ENCODE assay signal across 24 mouse cellular contexts in the genomic region with DNA sequence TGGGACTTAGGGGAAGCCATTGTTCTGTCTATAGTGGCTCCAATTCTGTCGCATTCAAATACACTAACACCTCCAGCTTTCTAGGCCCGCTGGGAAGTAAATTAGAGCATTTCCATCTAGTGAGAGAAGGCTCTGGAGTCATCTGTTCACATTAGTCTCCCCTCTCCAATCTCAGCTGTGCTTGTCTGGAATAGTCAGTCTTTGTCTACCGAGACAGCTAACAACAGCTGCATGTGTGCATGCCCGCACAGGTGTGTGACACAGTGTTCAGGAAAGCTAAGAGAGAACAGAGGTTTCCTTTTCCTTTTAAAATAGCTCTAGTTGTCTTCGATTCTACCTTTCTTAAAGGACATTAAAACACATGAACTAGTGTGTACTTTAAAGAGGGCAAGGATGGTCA.
A peak's percentile ranks its signal among the peaks of the same experiment; 100 is the strongest.
DNase-seq lines count a peak whose midpoint lies in the region; ATAC-seq and TF ChIP-seq lines count a peak whose summit lies in the region.
"Had no signal": no experiment of that assay in that cellular context is flagged by ENCODE, and none has a peak within 500 bp of the region (broad histone marks: within the 10 kb centered on the region; RNA-seq: fewer than 3 reads in every experiment).

No protein-coding gene starts in this region.

- H3K27ac ChIP-seq in embryonic facial prominence, embryonic 14.5 days (replicated peaks; ENCODE audit: low read depth, low read length), result no peak overlapping the region
- H3K27ac ChIP-seq in embryonic facial prominence, embryonic 10.5 days (replicated peaks), result no peak overlapping the region
- no peak overlapping the region for H3K27ac ChIP-seq in midbrain, postnatal 0 days (ENCODE audit: low read depth, low read length)
- no peak overlapping the region for H3K27ac ChIP-seq in midbrain, embryonic 13.5 days
- H3K27ac ChIP-seq in liver, embryonic 11.5 days (ENCODE audit: low read depth, low read length), result no peak overlapping the region
- H3K27ac ChIP-seq: embryonic facial prominence, embryonic 12.5 days; forebrain, embryonic 12.5 days; gastrocnemius, adult 2 months; hindbrain, embryonic 13.5 days had no signal

- H3K79me2 ChIP-seq in myocyte (ENCODE audit: control insufficient read depth, insufficient read depth), result no peaks in the 10 kb centered on the region

- no peak overlapping the region for H3K9ac ChIP-seq in embryonic facial prominence, embryonic 14.5 days (ENCODE audit: low read depth, low read length)
- no peak overlapping the region for H3K9ac ChIP-seq in midbrain, postnatal 0 days (replicated peaks; ENCODE audit: low read length, poor library complexity, severe bottlenecking)
- no peak overlapping the region for H3K9ac ChIP-seq in midbrain, embryonic 13.5 days (replicated peaks)
- no peak overlapping the region for H3K9ac ChIP-seq in liver, embryonic 11.5 days (ENCODE audit: low read depth, low read length)
- H3K9ac ChIP-seq: embryonic facial prominence, embryonic 12.5 days; forebrain, embryonic 12.5 days; hindbrain, embryonic 13.5 days had no signal

- peaks cover 4% of the 10 kb centered on the region for H3K4me1 ChIP-seq in embryonic facial prominence, embryonic 14.5 days (ENCODE audit: control insufficient read depth, insufficient read depth, low read length)
- H3K4me1 ChIP-seq in embryonic facial prominence, embryonic 10.5 days, result peaks cover 5% of the 10 kb centered on the region
- H3K4me1 ChIP-seq in midbrain, postnatal 0 days (ENCODE audit: insufficient read depth, low read length), result no peaks in the 10 kb centered on the region
- no peaks in the 10 kb centered on the region for H3K4me1 ChIP-seq in midbrain, embryonic 13.5 days (replicated peaks)
- H3K4me1 ChIP-seq in liver, embryonic 11.5 days (replicated peaks; ENCODE audit: control insufficient read depth, insufficient read depth, low read length), result no peaks in the 10 kb centered on the region
- H3K4me1 ChIP-seq: forebrain, embryonic 12.5 days; hindbrain, embryonic 13.5 days had no signal

- no peaks in the 10 kb centered on the region for H3K9me3 ChIP-seq in embryonic facial prominence, embryonic 14.5 days (ENCODE audit: control insufficient read depth, low read length)
- H3K9me3 ChIP-seq in embryonic facial prominence, embryonic 10.5 days, result no peaks in the 10 kb centered on the region
- H3K9me3 ChIP-seq in midbrain, postnatal 0 days (ENCODE audit: low read length), result no peaks in the 10 kb centered on the region
- no peaks in the 10 kb centered on the region for H3K9me3 ChIP-seq in midbrain, embryonic 13.5 days
- H3K9me3 ChIP-seq in liver, embryonic 11.5 days (ENCODE audit: control insufficient read depth, low read length), result no peaks in the 10 kb centered on the region
- H3K9me3 ChIP-seq: embryonic facial prominence, embryonic 12.5 days; forebrain, embryonic 12.5 days; hindbrain, embryonic 13.5 days had no signal

- 63% methylated on average over 5 of the region's 5 CpGs for WGBS in embryonic facial prominence, embryonic 14.5 days
- 81% methylated on average over 5 of the region's 5 CpGs for WGBS in embryonic facial prominence, embryonic 10.5 days
- 74% methylated on average over 5 of the region's 5 CpGs for WGBS in midbrain, postnatal 0 days
- WGBS in midbrain, embryonic 13.5 days, result 82% methylated on average over 5 of the region's 5 CpGs
- 80% methylated on average over 5 of the region's 5 CpGs for WGBS in liver, embryonic 11.5 days

- H3K27me3 ChIP-seq in embryonic facial prominence, embryonic 14.5 days (replicated peaks; ENCODE audit: control insufficient read depth, insufficient read depth, low read length), result no peaks in the 10 kb centered on the region
- H3K27me3 ChIP-seq in embryonic facial prominence, embryonic 10.5 days (replicated peaks; ENCODE audit: low read depth, poor library complexity, severe bottlenecking), result no peaks in the 10 kb centered on the region
- no peaks in the 10 kb centered on the region for H3K27me3 ChIP-seq in midbrain, postnatal 0 days (ENCODE audit: insufficient read depth, low read length)
- no peaks in the 10 kb centered on the region for H3K27me3 ChIP-seq in midbrain, embryonic 13.5 days
- no peaks in the 10 kb centered on the region for H3K27me3 ChIP-seq in myocyte (ENCODE audit: control insufficient read depth, insufficient read depth, insufficient read length)
- no peaks in the 10 kb centered on the region for H3K27me3 ChIP-seq in liver, embryonic 11.5 days (replicated peaks; ENCODE audit: control insufficient read depth, insufficient read depth, low read length)
- H3K27me3 ChIP-seq: embryonic facial prominence, embryonic 12.5 days; forebrain, embryonic 12.5 days; hindbrain, embryonic 13.5 days had no signal

- peak; percentile 44; the same call in 1 of the 2 replicates for ATAC-seq in embryonic facial prominence, embryonic 14.5 days (ENCODE audit: low read depth)
- no peak for ATAC-seq in midbrain, postnatal 0 days (ENCODE audit: low FRiP score)
- ATAC-seq in midbrain, embryonic 13.5 days, result no peak
- ATAC-seq in liver, embryonic 11.5 days (replicated peaks; ENCODE audit: low FRiP score), result no peak
- ATAC-seq: activated CD4-positive, CD25-positive, alpha-beta regulatory T cell, adult 4 months; forebrain, embryonic 16.5 days; hindbrain, embryonic 16.5 days had no signal

- no peak overlapping the region for H3ac ChIP-seq in myocyte (ENCODE audit: control insufficient read depth, insufficient read length)

- H3K4me3 ChIP-seq in embryonic facial prominence, embryonic 14.5 days (ENCODE audit: low read depth, low read length), result no peak overlapping the region
- H3K4me3 ChIP-seq in embryonic facial prominence, embryonic 10.5 days, result no peak overlapping the region
- H3K4me3 ChIP-seq in midbrain, postnatal 0 days (ENCODE audit: low read depth, low read length), result no peak overlapping the region
- H3K4me3 ChIP-seq in midbrain, embryonic 13.5 days (replicated peaks), result no peak overlapping the region
- H3K4me3 ChIP-seq in myocyte, result no peak overlapping the region
- no peak overlapping the region for H3K4me3 ChIP-seq in liver, embryonic 11.5 days (ENCODE audit: low read depth, low read length)
- H3K4me3 ChIP-seq: embryonic facial prominence, embryonic 12.5 days; erythroblast, embryonic 14.5 days; forebrain, embryonic 12.5 days; gastrocnemius, adult 2 months; hindbrain, embryonic 13.5 days had no signal

- no peak overlapping the region for H3K4me2 ChIP-seq in embryonic facial prominence, embryonic 14.5 days (ENCODE audit: low read depth, low read length)
- H3K4me2 ChIP-seq in midbrain, postnatal 0 days (ENCODE audit: low read depth, low read length, poor library complexity, severe bottlenecking), result no peak overlapping the region
- H3K4me2 ChIP-seq in midbrain, embryonic 13.5 days (replicated peaks), result no peak overlapping the region
- no peak overlapping the region for H3K4me2 ChIP-seq in myocyte (ENCODE audit: low read depth)
- no peak overlapping the region for H3K4me2 ChIP-seq in liver, embryonic 11.5 days
- H3K4me2 ChIP-seq: embryonic facial prominence, embryonic 12.5 days; forebrain, embryonic 12.5 days; heart, embryonic 11.5 days; hindbrain, embryonic 13.5 days had no signal

- no peaks in the 10 kb centered on the region for H3K36me3 ChIP-seq in embryonic facial prominence, embryonic 14.5 days (ENCODE audit: control insufficient read depth, insufficient read depth, low read length)
- no peaks in the 10 kb centered on the region for H3K36me3 ChIP-seq in embryonic facial prominence, embryonic 10.5 days (replicated peaks)
- H3K36me3 ChIP-seq in midbrain, postnatal 0 days (ENCODE audit: insufficient read depth, low read length), result no peaks in the 10 kb centered on the region
- no peaks in the 10 kb centered on the region for H3K36me3 ChIP-seq in midbrain, embryonic 13.5 days
- no peaks in the 10 kb centered on the region for H3K36me3 ChIP-seq in myocyte (ENCODE audit: control insufficient read depth, insufficient read depth)
- no peaks in the 10 kb centered on the region for H3K36me3 ChIP-seq in liver, embryonic 11.5 days (ENCODE audit: control insufficient read depth, insufficient read depth, low read length)
- H3K36me3 ChIP-seq: embryonic facial prominence, embryonic 12.5 days; forebrain, embryonic 12.5 days; hindbrain, embryonic 13.5 days had no signal

- no peak for TF ChIP-seq CTCF in midbrain, postnatal 0 days (IDR thresholded peaks at IDR 0.05)

- TF ChIP-seq POLR2A in myocyte (IDR thresholded peaks at IDR 0.05; ENCODE audit: insufficient read length, low read depth), result no peak

- intact Hi-C loops in left cerebral cortex, postnatal 10 days (cut with DNase I), result no loop called here

- DNase-seq in embryonic facial prominence, embryonic 14.5 days (ENCODE audit: low spot score), result peak; percentile 68
- DNase-seq in embryonic facial prominence, embryonic 10.5 days (ENCODE audit: low spot score), result no peak
- DNase-seq in midbrain, postnatal 0 days (ENCODE audit: low spot score), result peak; percentile 14
- DNase-seq in thymus, postnatal 0 days (ENCODE audit: low spot score), result no peak
- DNase-seq in left cerebral cortex, postnatal 10 days (ENCODE audit: extremely low spot score in 1 of 2, low spot score in 2 of 2), result no peak
- no peak for DNase-seq in liver, embryonic 11.5 days (ENCODE audit: low spot score)
- DNase-seq: adrenal gland, adult 8-10 months; adrenal gland, postnatal 25 days; cerebellum, adult 18-20 months; cerebellum, adult 9-10 months; cerebellum, postnatal 14 days; gastrocnemius, adult 2 months; gastrocnemius, postnatal 14 days; heart, adult 11 months had no signal

TF ChIP-seq in myocyte, 11 proteins besides CTCF, POLR2A, EP300 and RAD21:
- peak in 1 of 3 experiments; percentile 64 for TF ChIP-seq MYOG (IDR thresholded peaks at IDR 0.05; ENCODE audit: control insufficient read depth in 1 of 3, insufficient read depth in 1 of 3, insufficient read length in 2 of 3, low read depth in 2 of 3)
- peak in 2 of 3 experiments; percentile 80 to 95 for TF ChIP-seq MYOD1 (IDR thresholded peaks at IDR 0.05; ENCODE audit: control insufficient read depth in 1 of 3, insufficient read length in 2 of 3, low read depth in 2 of 3)
- TF ChIP-seq TCF3 (IDR thresholded peaks at IDR 0.05; ENCODE audit: insufficient read length, low read depth), result peak; percentile 69
- TF ChIP-seq POLR2AphosphoS2 (IDR thresholded peaks at IDR 0.05; ENCODE audit: insufficient read length, low read depth), result no peak

Comparison
In these comparisons a context has a peak if more than half of its experiments do, and no peak if none do; other contexts are left out.
1. DNase-seq: peak in embryonic facial prominence, embryonic 14.5 days (single experiment) and midbrain, postnatal 0 days (single experiment); none in embryonic facial prominence, embryonic 10.5 days (single experiment), thymus, postnatal 0 days (single experiment), left cerebral cortex, postnatal 10 days (0 of 2) and liver, embryonic 11.5 days (single experiment).